Mouse (Mus musculus): ENCODE data around the gene Cdk5. TPM values are rescaled to one million over a fixed set of nuclear protein-coding genes. Genes with fewer than 3 reads are reported as not detected.

The Cdk5 gene
- total and polyA plus RNA-seq, 2 experiments from 2014 or later, result 104 to 168 TPM

GRCm38 (mm10) chr5:24417587-24417986 lies 5.7 kb downstream of the Cdk5 start:
- H3K4me1 ChIP-seq (ENCODE audit: insufficient read depth, low read length), result peaks cover 8% of the 10 kb centered on the region; the same call in 1 of the 2 replicates
- H3K36me3 ChIP-seq (ENCODE audit: insufficient read depth, low read length), result peaks cover 25% of the 10 kb centered on the region
- WGBS, result 89% methylated on average over 10 of the region's 10 CpGs
- DNase-seq (ENCODE audit: low spot score) (no peak), ATAC-seq (ENCODE audit: low FRiP score) (no peak)
- no peak for TF ChIP-seq CTCF (IDR thresholded peaks at IDR 0.05)
- no peak overlapping the region for H3K4me2 ChIP-seq (ENCODE audit: low read depth, low read length, poor library complexity, severe bottlenecking)
- no peaks in the 10 kb centered on the region for H3K27me3 ChIP-seq (ENCODE audit: insufficient read depth, low read length)
- H3K27ac ChIP-seq (ENCODE audit: low read depth, low read length), result no peak overlapping the region
- H3K4me3 ChIP-seq (ENCODE audit: low read depth, low read length), result no peak overlapping the region
- no peaks in the 10 kb centered on the region for H3K9me3 ChIP-seq (ENCODE audit: low read length)
- H3K9ac ChIP-seq (replicated peaks; ENCODE audit: low read length, poor library complexity, severe bottlenecking), result no peak overlapping the region

GRCm38 (mm10) chr5:24416222-24416736 lies 7.1 kb downstream of the Cdk5 start:
- H3K9me3 ChIP-seq (ENCODE audit: low read length), result no peaks in the 10 kb centered on the region
- no peak overlapping the region for H3K27ac ChIP-seq (ENCODE audit: low read depth, low read length)
- H3K4me2 ChIP-seq (ENCODE audit: low read depth, low read length, poor library complexity, severe bottlenecking), result peak overlapping the region; percentile 32; the same call in 1 of the 2 replicates
- H3K9ac ChIP-seq (replicated peaks; ENCODE audit: low read length, poor library complexity, severe bottlenecking), result no peak overlapping the region
- H3K4me1 ChIP-seq (ENCODE audit: insufficient read depth, low read length), result peaks cover 6% of the 10 kb centered on the region; the same call in 1 of the 2 replicates
- no peak overlapping the region for H3K4me3 ChIP-seq (ENCODE audit: low read depth, low read length)
- H3K36me3 ChIP-seq (ENCODE audit: insufficient read depth, low read length), result peaks cover 23% of the 10 kb centered on the region
- DNase-seq (ENCODE audit: low spot score) (peak; percentile 83), ATAC-seq (ENCODE audit: low FRiP score) (peak; percentile 55)
- peak; percentile 73 for TF ChIP-seq CTCF (IDR thresholded peaks at IDR 0.05)
- H3K27me3 ChIP-seq (ENCODE audit: insufficient read depth, low read length), result no peaks in the 10 kb centered on the region
- WGBS, result 7% methylated on average over 21 of the region's 21 CpGs

GRCm38 (mm10) chr5:24413938-24414337 lies 9.4 kb downstream of the Cdk5 start:
- 85% methylated on average over 13 of the region's 13 CpGs for WGBS
- H3K36me3 ChIP-seq (ENCODE audit: insufficient read depth, low read length), result no peaks in the 10 kb centered on the region; the same call in 1 of the 2 replicates
- ATAC-seq (ENCODE audit: low FRiP score), result no peak

GRCm38 (mm10) chr5:24413042-24413693 lies 10.2 kb downstream of the Cdk5 start, which contains the start of gene Asic3:
TSS of gene Asic3 (plus strand) at chr5:24413392.
- Histone ChIP-seq H3K4me2 (ENCODE audit: low read depth, low read length, poor library complexity, severe bottlenecking) (no peak within 1 kb of the TSS), H3K4me3 (ENCODE audit: low read depth, low read length) (no peak within 1 kb of the TSS), H3K9me3 (ENCODE audit: low read length) (no peaks in the 10 kb centered on the region), H3K27ac (ENCODE audit: low read depth, low read length) (no peak within 1 kb of the TSS), H3K27me3 (ENCODE audit: insufficient read depth, low read length) (no peaks in the 10 kb centered on the region), H3K36me3 (ENCODE audit: insufficient read depth, low read length) (no peaks in the 10 kb centered on the region; the same call in none of the 2 replicates), H3K4me1 (ENCODE audit: insufficient read depth, low read length) (peaks cover 6% of the 10 kb centered on the region; the same call in 1 of the 2 replicates), H3K9ac (replicated peaks; ENCODE audit: low read length, poor library complexity, severe bottlenecking) (no peak within 1 kb of the TSS)
- TF ChIP-seq CTCF (IDR thresholded peaks at IDR 0.05), result no peak
- 51% methylated on average over 11 of the region's 11 CpGs for WGBS
- ATAC-seq (ENCODE audit: low FRiP score) (no peak), DNase-seq (ENCODE audit: low spot score) (no peak)

More at GRCm38 (mm10) chr5:24413938-24414337, 9.4 kb downstream of the Cdk5 start:
- Histone ChIP-seq H3K4me1 (ENCODE audit: insufficient read depth, low read length) (peaks cover 6% of the 10 kb centered on the region; the same call in 1 of the 2 replicates), H3K4me3 (ENCODE audit: low read depth, low read length) (no peak overlapping the region), H3K27me3 (ENCODE audit: insufficient read depth, low read length) (no peaks in the 10 kb centered on the region), H3K9ac (replicated peaks; ENCODE audit: low read length, poor library complexity, severe bottlenecking) (no peak overlapping the region), H3K4me2 (ENCODE audit: low read depth, low read length, poor library complexity, severe bottlenecking) (no peak overlapping the region), H3K9me3 (ENCODE audit: low read length) (no peaks in the 10 kb centered on the region), H3K27ac (ENCODE audit: low read depth, low read length) (no peak overlapping the region)
- no peak for TF ChIP-seq CTCF (IDR thresholded peaks at IDR 0.05)
- DNase-seq (ENCODE audit: low spot score), result no peak

GRCm38 (mm10) chr5:24412063-24412462 lies 11.3 kb downstream of the Cdk5 start:
- H3K4me1 ChIP-seq (ENCODE audit: insufficient read depth, low read length), result peaks cover 6% of the 10 kb centered on the region; the same call in 1 of the 2 replicates
- H3K27ac ChIP-seq (ENCODE audit: low read depth, low read length), result no peak overlapping the region
- H3K9ac ChIP-seq (replicated peaks; ENCODE audit: low read length, poor library complexity, severe bottlenecking), result no peak overlapping the region
- no peak overlapping the region for H3K4me3 ChIP-seq (ENCODE audit: low read depth, low read length)
- ATAC-seq (ENCODE audit: low FRiP score) (no peak), DNase-seq (ENCODE audit: low spot score) (no peak)
- no peaks in the 10 kb centered on the region; the same call in none of the 2 replicates for H3K36me3 ChIP-seq (ENCODE audit: insufficient read depth, low read length)
- H3K27me3 ChIP-seq (ENCODE audit: insufficient read depth, low read length), result no peaks in the 10 kb centered on the region
- TF ChIP-seq CTCF (IDR thresholded peaks at IDR 0.05), result no peak
- no peaks in the 10 kb centered on the region for H3K9me3 ChIP-seq (ENCODE audit: low read length)
- 91% methylated on average over 2 of the region's 2 CpGs for WGBS
- no peak overlapping the region for H3K4me2 ChIP-seq (ENCODE audit: low read depth, low read length, poor library complexity, severe bottlenecking)

GRCm38 (mm10) chr5:24409466-24409865 lies 13.9 kb downstream of the Cdk5 start:
- WGBS, result 79% methylated on average over 2 of the region's 2 CpGs
- H3K4me3 ChIP-seq (ENCODE audit: low read depth, low read length), result no peak overlapping the region
- no peak overlapping the region for H3K4me2 ChIP-seq (ENCODE audit: low read depth, low read length, poor library complexity, severe bottlenecking)
- H3K9me3 ChIP-seq (ENCODE audit: low read length), result no peaks in the 10 kb centered on the region
- ATAC-seq (ENCODE audit: low FRiP score), result no peak
- no peak for TF ChIP-seq CTCF (IDR thresholded peaks at IDR 0.05)
- no peaks in the 10 kb centered on the region for H3K27me3 ChIP-seq (ENCODE audit: insufficient read depth, low read length)
- H3K9ac ChIP-seq (replicated peaks; ENCODE audit: low read length, poor library complexity, severe bottlenecking), result no peak overlapping the region
- H3K27ac ChIP-seq (ENCODE audit: low read depth, low read length), result no peak overlapping the region
- DNase-seq (ENCODE audit: low spot score), result no peak
- H3K4me1 ChIP-seq (ENCODE audit: insufficient read depth, low read length), result no peaks in the 10 kb centered on the region
- peaks cover 5% of the 10 kb centered on the region; the same call in 1 of the 2 replicates for H3K36me3 ChIP-seq (ENCODE audit: insufficient read depth, low read length)

All from midbrain, postnatal 0 days (tissue).